Mouse (Mus musculus) neural tube, embryonic 10.5 days (tissue): Measurements from ENCODE around the gene Rapgef3.

Source experiments
- DNase-seq: peaks from one replicate; pipeline ENCODE4 v3.0.0-alpha.2; 2017; ENCODE audit warnings: low spot score; ENCODE audit errors: extremely low spot score

Rapgef3 gene

GRCm38 (mm10) chr15:97747486-97747885 lies 20.3 kb downstream of the Rapgef3 start:
- no peak for DNase-seq

DNA sequence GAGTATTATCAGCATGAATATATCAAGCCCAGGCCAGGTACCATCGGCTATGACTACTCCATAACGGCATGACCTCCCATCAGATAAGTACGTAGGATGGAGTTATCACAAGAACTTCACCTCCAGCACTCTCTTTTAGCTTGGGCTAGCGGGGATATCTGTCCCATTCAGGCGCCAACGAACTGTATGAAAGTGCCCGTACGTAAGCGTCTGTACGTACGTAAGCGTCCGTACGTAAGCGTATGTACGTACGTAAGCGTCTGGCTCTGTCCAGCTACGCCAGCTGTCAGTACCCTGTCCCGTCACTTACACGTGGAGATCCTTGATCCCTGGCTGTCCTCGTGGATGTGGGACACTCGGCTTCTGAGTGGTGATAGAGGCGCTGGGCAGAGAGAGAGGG lies 21.0 kb downstream of the Rapgef3 start:
- DNase-seq = no peak

- DNase-seq = no peak
Measured at GRCm38 (mm10) chr15:97746278-97746677, 21.5 kb downstream of the Rapgef3 start.

- no peak for DNase-seq
Measured at GRCm38 (mm10) chr15:97745331-97745730, 22.4 kb downstream of the Rapgef3 start.

DNA sequence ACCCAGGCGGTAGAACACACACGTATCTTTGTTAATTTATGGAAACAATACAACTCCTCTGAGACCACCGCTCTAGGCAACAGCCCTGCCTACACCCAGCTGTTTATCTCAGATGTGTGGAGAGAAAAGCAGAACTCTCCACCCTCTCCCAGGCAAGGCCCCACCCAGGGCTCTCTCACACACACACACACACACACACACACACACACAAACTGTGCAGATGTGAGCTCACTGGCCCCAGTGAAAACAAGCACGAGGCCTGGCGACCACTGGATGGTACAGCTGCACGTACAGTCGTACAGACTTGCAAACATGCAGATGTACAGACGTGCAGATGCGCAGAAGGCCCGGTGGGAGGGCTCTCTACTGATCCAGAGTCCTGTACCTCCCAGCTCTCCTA lies 22.8 kb downstream of the Rapgef3 start:
- no peak for DNase-seq

DNA sequence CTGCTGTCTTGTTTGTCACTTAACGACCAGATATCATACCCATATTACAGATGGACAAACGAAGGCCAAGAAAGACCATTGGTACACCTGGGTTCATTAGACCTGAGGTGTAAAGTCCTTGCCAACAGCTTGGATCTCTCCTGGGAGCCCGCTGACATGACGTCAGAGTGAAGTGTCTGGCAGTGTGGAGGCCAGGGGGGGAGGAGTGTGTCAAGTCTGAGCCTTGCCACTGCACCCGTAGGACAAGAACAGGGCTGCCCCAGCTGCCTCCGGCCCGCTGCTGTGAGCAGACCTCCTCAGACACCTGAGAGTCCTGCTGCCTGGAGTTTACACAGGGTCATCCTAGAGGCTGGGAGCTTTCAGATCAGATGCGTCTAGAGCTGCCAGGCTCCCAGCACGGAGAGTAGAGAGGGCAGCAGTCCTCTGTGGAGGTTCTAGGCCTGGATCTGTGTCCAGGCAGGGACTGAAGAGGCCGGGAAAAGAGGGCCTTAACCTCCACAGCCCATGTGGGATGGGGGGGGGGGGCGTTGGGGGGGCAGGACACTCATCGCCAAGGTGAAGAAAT lies 23.7 kb downstream of the Rapgef3 start:
- DNase-seq = no peak

- no peak for DNase-seq
Measured at GRCm38 (mm10) chr15:97743210-97743609, 24.6 kb downstream of the Rapgef3 start.

- DNase-seq = no peak
Measured at GRCm38 (mm10) chr15:97742600-97742999, 25.2 kb downstream of the Rapgef3 start.

DNA sequence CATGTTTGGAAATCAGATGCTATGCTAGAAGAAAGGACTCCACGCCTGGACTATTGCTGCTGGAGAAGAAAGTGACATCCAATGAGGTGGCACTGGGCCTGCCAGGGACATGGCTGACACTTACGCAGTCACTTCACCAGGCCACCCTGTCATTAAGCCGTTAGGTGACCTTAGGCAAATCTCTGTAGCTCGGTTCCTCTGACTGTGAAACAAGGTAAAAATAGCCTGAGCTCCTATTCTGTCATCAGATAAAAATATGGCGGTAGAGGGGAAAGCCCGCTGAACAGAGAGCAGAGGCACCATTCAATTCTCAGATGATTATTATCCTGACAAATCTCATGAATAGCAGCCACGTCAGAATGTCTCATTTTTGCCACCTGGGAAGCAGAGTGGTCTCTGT lies 25.7 kb downstream of the Rapgef3 start:
- DNase-seq = no peak

DNA sequence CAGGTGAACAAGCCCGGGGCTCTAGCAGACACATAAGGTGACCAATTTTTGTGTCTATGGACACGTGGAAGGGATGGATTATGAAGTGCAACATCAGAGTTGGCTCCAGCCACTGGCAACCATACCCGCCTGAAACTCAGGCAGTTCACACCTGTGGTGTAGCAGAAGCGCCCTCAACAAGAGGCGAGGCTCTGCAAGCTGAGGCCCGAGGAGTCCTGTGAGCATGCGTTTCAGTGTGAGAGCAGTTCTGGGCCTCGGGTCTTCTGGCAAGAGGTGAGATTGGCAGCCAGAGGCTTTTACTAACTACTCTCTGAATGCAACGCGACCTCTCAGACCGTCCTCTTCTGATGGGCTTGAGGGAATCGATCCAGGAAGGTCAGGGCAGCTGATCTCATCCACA lies 26.1 kb downstream of the Rapgef3 start:
- DNase-seq = no peak

DNA sequence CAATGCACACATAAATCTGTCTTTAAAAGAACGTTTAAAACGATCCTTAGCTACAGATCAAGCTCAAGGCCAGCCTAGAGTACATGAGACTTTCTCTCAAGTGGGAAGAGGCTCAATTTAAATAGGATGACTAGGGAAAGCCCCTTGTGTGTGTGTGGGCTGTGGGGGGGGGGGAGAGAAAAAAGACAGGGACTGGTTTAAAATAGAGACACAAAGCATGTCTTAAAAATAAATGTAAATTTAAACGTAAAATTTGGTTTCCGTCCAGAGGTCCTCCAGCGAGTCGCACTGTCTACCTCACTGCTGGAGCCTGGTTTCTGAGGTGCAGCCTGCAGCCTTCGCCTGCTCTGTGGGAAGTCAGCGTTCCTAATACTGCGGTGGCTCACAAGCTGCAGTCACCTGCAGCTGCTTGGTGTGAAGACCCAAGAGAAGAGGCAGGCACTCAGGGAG lies 27.5 kb downstream of the Rapgef3 start:
- DNase-seq = no peak

DNA sequence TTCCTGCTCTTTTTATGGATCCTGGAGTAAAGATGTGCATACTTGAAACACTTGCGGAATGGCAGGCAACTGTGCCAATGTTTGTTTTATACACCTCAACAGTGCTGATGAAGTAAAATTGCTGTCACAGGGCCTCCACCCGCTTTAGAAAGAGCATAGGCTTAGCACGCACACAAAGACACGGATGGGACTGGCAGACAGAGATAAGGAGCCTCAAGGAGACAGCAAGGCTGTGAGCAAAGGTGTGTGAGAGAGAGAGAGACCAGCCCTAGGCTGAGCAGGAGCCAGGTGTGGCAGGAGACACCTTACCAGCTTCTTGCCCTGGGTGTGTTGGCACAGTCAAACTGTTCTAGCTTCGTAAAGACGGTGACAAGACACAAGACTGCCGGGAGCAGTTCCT lies 28.8 kb downstream of the Rapgef3 start:
- no peak for DNase-seq

DNA sequence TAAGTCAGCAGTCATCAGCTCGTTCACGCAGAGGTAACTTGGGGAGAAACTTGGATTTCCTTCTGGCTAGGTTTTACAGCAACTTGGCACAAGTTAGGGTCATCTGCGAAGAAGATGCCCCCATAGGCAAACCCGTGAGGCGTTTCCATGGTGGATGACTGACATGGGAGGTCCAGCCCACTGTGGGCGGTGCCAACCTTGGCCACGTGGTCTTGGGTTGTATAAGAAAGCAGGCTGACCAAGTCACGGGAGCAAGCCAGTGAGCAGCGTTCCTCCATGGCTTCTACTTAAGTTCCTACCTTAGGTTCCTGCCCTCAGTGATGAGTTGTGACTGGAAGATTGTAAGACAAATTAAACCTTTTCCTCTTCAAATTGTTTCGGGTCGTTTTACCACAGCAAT lies 35.8 kb downstream of the Rapgef3 start:
- DNase-seq = no peak

GRCm38 (mm10) chr15:97731111-97731510 lies 36.7 kb downstream of the Rapgef3 start, which contains the start of gene Endou:
TSS of gene Endou (minus strand) at chr15:97731339.
- no peak for DNase-seq

DNA sequence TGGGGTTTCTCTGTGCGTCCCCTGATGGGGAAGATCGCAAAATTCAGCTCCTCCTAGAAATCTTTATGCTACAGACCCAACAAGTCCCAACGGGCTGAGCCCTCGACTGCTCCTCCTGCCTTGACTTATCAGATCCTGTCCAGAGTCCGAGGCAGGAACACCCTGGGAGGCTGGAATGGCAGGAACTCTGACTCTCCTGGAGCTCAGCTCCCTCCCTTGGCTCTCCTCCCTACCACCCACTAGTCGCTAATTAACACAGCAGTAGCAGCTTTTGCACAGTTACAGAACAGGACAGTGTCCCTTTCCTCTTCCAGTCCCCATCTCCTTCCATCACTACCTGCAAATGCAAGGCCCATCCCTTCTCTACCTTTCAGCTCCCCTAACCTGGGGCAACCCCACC lies 37.4 kb downstream of the Rapgef3 start:
- DNase-seq = no peak

- DNase-seq = no peak
Measured at GRCm38 (mm10) chr15:97728804-97729203, 39.0 kb downstream of the Rapgef3 start.

GRCm38 (mm10) chr15:97728394-97728793 lies 39.4 kb downstream of the Rapgef3 start:
- DNase-seq = no peak

- DNase-seq = no peak
Measured at GRCm38 (mm10) chr15:97727520-97727919, 40.3 kb downstream of the Rapgef3 start.

DNA sequence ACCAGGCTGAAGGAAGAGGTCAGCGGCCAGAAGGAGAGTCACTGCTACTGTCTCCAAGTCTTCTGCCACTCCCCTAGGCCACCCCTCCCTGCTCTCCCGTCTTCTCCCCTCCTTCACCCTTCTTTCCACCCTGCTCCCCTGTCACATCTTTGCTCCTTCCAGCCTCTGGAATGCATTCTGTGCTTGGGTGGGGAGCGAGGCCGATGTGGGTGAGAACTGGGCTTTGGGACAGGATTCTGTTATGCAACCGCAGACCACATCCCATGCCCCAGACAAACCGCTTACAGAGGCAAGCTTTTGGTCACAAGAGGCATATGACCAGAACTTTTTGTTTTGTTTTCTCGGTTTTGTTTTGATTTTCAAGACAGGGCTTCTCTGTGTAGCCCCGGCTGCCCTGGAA lies 40.7 kb downstream of the Rapgef3 start:
- DNase-seq = no peak

- DNase-seq = no peak
Measured at GRCm38 (mm10) chr15:97726310-97726709, 41.5 kb downstream of the Rapgef3 start.

DNA sequence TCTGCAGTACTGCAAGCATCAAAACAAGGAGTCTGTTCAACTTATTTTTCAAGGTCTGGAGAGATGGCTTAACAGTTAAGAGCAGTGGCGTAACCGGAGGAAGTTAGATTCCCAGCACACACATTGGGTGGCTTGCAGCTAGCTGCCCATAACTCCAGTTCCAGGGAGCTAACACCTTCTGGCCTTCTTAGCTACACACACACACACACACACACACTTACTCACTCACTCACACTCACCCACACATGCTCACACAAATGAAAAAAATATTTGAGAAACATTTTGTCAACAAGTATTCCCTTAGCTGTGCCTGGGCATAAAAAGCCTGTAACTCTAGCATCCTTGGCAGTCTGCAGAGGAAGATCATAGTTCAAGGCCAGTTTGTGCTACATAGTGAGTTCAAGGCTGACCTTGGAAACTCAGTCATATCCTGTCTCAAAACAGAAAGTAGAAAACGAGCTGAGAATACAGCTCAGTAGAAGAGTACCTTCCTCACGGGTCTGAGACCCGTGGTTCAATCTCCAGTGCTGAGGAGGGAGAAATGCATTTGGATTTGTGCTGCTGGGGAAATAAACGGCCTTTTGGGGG lies 42.5 kb downstream of the Rapgef3 start:
- DNase-seq = no peak

DNA sequence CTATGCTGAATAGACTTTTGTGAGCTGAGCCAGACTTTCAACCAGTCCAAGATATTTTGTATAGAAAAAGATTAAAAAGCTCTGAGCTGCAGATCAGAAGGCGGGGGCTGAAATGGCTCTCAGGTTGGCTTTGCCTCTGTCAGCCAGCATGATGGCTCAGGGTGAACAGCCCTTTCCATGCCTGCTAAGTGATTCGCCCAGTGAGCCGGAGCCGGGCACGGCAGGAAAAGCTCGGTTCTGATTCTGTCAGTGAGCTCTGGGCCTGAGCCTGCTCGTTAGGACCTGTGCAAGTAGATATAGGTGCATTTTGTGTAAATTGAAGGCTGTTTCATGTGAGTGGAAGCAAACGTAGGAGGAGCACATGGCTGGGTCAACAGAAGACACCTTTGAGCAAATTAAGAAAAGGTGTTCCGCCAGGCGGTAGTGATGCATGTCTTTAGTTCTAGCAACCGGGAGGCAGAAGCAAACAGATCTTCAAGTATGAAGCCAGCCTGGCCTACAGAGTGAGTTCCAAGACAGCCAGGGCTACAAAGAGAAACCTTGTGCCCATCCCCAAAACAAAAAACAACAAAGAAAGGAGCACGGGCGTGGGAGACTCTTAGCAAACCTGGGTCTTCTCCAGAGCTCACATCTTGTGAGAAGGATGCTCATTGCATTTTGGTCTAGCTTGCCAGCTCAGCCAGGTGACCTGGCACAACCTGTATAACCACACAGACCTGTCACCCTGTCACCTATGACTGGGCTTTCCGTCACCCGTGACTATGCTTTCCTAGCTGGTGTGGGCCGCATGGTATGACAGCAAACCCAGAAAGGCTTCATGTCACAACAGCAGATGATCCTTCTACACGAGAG lies 43.2 kb downstream of the Rapgef3 start:
- no peak for DNase-seq
